Mouse (Mus musculus) kidney, postnatal 10 days (tissue): ENCODE data around the gene Ubr1.

Experiments
- DNase-seq: peaks from one replicate; pipeline ENCODE4 v3.0.0; 2021; ENCODE audit warnings: mixed read lengths

Ubr1 gene

DNA sequence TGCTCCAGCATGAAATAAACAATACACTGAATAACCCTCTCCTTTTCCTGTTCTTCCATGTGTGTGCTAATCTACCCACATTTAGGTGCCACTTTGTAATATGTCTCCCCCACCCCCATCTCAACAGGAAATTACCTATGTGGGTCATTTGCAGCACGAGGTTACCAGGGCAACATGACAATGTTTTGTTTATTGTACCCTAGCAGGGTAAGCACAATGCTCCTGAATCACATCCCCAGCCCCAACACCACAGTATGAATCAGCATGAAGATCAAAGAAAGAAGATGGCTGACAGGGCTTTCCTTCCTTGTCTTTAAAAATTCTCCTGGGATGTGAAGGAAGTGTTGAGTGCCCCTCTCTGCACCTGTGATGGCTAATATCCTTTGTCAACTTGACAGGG, 117.9 kb downstream of the Ubr1 start:
- no peak for DNase-seq

- DNase-seq: peak; percentile 98
Observed at GRCm38 (mm10) chr2:120850424-120851082, 120.0 kb downstream of the Ubr1 start, which contains the start of gene Ttbk2. TSS of gene Ttbk2 (minus strand) at chr2:120850604.

GRCm38 (mm10) chr2:120849449-120850423, 120.8 kb downstream of the Ubr1 start, which contains the start of gene Cdan1:
TSS of gene Cdan1 (minus strand) at chr2:120850128.
- peak; percentile 70 for DNase-seq

DNA sequence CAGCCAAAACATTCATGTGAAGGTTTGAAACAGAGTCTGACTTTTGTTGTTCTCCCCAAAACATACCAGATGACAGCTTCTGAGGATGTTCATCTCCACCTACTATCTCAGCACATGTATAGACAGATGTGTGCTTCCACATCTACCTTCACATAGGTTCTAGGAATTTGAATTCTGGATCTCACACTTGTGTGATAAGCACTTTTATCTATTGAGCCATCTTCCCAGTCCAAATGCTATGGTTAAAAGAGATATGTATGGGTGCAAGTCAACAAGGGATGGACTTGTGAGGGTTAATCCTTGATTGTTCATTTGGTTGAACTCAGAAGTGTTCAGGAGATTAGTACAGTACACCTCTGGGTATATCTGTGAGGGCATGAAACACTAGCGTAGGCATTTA, 125.2 kb downstream of the Ubr1 start:
- no peak for DNase-seq

DNA sequence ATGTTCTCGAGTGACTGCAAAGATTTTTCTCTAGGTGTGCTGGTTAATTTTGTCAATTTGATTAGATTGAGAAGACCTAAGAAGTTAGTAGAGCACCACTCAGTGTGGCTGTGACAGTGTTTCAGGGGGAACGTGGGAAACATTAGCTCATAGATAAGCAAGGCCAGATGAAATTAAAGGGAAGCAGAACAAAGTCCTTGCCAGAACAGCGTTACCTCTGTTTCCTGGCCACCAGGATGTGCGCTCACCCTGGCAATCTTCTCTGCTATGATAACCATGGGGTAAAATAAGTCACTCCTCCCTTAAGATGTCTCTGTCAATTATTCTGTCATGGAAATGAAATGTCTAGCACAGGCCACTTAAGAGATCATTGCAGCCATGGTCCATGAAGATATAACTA, 126.5 kb downstream of the Ubr1 start:
- no peak for DNase-seq

GRCm38 (mm10) chr2:120841211-120841610, 129.3 kb downstream of the Ubr1 start:
- no peak for DNase-seq

DNA sequence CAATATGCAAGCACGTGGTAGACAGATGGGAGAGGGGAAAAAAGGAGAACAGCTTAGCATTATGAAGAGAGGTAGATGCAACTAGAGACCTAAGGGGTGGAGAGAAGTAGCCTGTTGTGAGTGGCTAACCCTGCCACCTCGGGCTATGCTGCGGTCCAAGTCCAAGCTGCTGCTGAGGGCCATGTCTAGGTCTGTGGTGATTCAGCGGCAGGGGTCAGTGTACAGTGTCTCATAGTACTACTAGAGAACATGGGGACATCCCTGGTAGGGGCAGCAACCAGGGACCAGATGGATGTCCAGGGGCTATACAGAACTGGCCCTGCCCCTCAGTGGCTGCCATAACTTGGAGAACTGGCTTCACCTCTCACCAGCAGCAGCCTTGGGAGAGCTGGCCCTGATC, 135.3 kb downstream of the Ubr1 start:
- no peak for DNase-seq

DNA sequence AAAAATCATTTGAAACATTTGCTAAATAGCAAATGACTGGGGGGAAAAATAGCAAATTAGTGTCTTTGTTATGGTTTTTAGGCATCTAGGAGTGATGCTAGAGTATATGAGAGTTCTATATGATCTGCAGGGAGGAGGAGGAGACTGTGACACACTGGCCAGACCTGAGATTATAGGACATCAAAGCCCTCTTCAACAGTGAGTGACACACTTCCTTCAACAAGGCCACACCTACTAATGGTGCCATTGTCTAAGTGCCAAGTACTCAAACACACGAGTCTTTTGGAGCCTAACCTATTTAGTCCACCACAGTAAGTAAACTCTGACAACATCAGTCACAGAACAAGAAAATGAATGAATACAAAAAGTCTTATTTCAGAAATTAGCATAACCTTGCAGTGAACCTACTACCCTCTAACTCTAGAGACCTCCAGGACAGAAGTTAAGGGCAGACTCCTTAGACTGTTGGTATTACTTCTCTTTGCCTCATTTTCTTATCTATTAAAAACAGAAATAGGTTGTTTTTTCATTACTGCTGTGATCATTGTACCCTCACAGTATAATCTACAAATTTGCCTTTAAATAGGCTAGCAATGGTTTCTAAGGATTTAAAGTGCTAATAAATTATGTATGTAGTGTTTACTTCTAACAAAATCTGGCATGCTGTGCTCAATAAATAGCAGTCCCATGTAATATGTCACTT, 143.4 kb downstream of the Ubr1 start:
- no peak for DNase-seq
